Mouse (Mus musculus) bone marrow, adult 2 months (tissue): ENCODE data around the gene Tmem186. TPM values are rescaled to one million over a fixed set of nuclear protein-coding genes. Genes with fewer than 3 reads are reported as not detected.

Source experiments
- H3K27ac ChIP-seq: fragments of 200-500 bp; 2 replicates; pipeline ENCODE4 v1.5.1; 2012; ENCODE audit warnings: low read depth, mild to moderate bottlenecking, control low read depth, inconsistent platforms, low read length; ENCODE audit not compliant: control insufficient read depth, poor library complexity, insufficient read depth
- H3K4me1 ChIP-seq: fragments of 200-500 bp; 2 replicates; pipeline ENCODE4 v1.6.1; 2011; ENCODE audit warnings: low read length; ENCODE audit not compliant: control insufficient read depth, insufficient read depth
- H3K4me3 ChIP-seq: fragments of 200-500 bp; replicated peaks from 2 replicates; pipeline ENCODE3; 2011; ENCODE audit warnings: mild to moderate bottlenecking, low read depth, low read length, control low read depth; ENCODE audit not compliant: control insufficient read depth
- CTCF ChIP-seq: fragments of 200-500 bp; IDR thresholded peaks from 2 replicates; pipeline ENCODE4 v1.5.1; 2011; ENCODE audit warnings: low read length, control low read depth; ENCODE audit not compliant: control insufficient read depth, insufficient read depth
- POLR2A ChIP-seq: fragments of 200-500 bp; IDR thresholded peaks from 2 replicates; pipeline ENCODE4 v1.6.1; 2011; ENCODE audit warnings: low read depth, mild to moderate bottlenecking, control low read depth, low read length, borderline replicate concordance; ENCODE audit not compliant: control insufficient read depth
- WGBS: fragments of 180-500 bp; shearing (Covaris S2); methylation state at CpG from one replicate; pipeline ENCODE4 v1.1.7; 2018; 5-methylcytosine and 5-hydroxymethylcytosine counted together
- polyA plus RNA-seq: library from polyadenylated mRNA; stranded (reverse); fragments of >200 nt; gene quantifications from 2 replicates; pipeline ENCODE4 v1.2.4, GENCODE M21; 2011; ENCODE audit warnings: low replicate concordance; ENCODE audit not compliant: missing spikeins, insufficient read depth, insufficient read length

Gene Tmem186
- polyA plus RNA-seq, 1 experiment, result 8.0 TPM

DNA sequence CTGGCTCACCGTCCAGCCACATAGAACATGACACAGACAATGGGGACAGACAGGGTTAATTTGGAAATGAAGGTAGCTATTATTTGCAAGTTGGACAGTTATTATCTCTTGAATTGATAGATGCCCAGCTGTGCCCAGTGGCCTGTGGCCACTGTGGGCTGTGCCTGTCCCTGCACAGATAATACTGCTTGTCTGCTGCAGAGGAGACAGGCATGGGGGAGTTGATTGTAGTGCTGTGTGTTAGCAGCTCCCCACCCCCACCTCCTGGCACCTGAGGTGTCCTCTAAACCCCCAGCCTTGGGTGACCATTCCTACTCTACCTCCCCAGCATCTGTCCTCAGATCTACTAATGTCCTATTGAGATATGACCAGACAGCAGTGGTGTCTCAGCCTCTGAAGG, 53.3 kb downstream of the Tmem186 start:
- TF ChIP-seq CTCF (no peak), POLR2A (no peak)
- 83% methylated on average over 1 of the region's 1 CpGs for WGBS
- Histone ChIP-seq H3K27ac (no peak overlapping the region), H3K4me3 (no peak overlapping the region), H3K4me1 (no peaks in the 10 kb centered on the region)

Other genes with a start within 250 kb of the Tmem186 start
- gene Tmem114, start 212.6 kb downstream of the Tmem186 start, polyA plus RNA-seq, result not detected in 2 replicates
- gene Mettl22, start 166.9 kb downstream of the Tmem186 start, polyA plus RNA-seq, result 8.4 and 11.5 TPM in 2 replicates
- 0.97 and 1.6 TPM in 2 replicates for gene Abat, start 124.3 kb downstream of the Tmem186 start, polyA plus RNA-seq
- 23.4 and 41.4 TPM in 2 replicates for gene Pmm2, start within 50 bp of the Tmem186 start, polyA plus RNA-seq
- 66.5 and 76.5 TPM in 2 replicates for gene Carhsp1, start 34.4 kb upstream of the Tmem186 start, polyA plus RNA-seq
- not detected in 2 replicates for gene Gm5767, start 43.1 kb upstream of the Tmem186 start, polyA plus RNA-seq
- 136 TPM in 2 replicates for gene Usp7, start 154.6 kb upstream of the Tmem186 start, polyA plus RNA-seq
- 21.3 and 38.6 TPM in 2 replicates for gene 1810013L24Rik, start 192.4 kb upstream of the Tmem186 start, polyA plus RNA-seq